Mouse (Mus musculus) brain, embryonic 14.5 days (tissue): ENCODE results near the gene Nags.

Experiments used
- CTCF ChIP-seq: fragments of 200-500 bp; IDR thresholded peaks from 2 replicates; pipeline ENCODE4 v1.5.1; 2012; ENCODE audit warnings: inconsistent platforms, mild to moderate bottlenecking, moderate library complexity, borderline replicate concordance; ENCODE audit not compliant: insufficient read depth, insufficient read length; ENCODE audit errors: extremely low read depth
- POLR2A ChIP-seq: fragments of 200-500 bp; IDR thresholded peaks from 2 replicates; pipeline ENCODE4 v1.6.1; 2012; ENCODE audit warnings: mild to moderate bottlenecking, inconsistent platforms, borderline replicate concordance; ENCODE audit not compliant: poor library complexity, insufficient read depth, insufficient read length, severe bottlenecking; ENCODE audit errors: extremely low read depth

DNA sequence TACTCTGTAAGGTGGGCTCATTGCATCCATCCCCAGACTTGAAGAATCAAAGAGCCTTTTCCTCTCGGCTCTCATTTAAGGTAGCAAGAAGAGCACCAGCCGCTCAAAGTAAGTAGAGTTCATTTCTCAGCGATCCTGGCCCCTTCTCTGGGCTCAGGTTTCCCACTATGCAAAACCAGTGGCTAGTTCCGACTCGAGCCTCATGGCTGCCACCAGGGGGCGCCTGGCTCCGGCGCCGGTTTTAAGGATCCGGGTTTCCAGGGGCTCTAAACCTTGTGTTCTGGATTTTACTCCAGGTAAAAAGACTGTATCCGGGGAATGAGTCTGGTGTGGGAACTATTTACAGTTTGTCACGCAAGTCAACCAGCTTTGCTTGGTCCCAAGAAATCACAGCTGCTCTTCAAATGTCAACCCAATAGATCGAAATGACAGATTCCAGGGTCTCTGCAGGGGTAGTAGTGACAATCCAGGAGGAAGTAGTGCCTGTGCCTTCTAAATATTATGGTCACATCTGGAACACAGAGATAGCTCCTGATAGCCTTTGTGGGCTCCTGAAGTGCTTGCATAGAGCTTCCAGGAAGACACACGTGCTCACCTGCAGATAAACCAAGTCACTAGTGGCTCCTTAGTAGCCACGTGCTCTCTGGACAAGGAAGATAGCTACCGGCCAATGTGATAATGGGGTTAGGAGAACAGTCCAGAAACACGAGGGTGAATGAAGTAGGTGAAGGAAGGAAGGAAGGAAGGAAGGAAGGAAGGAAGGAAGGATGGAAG lies 42.6 kb upstream of the Nags start:
- peak; percentile 94 for TF ChIP-seq CTCF
- TF ChIP-seq POLR2A = no peak
